Mouse (Mus musculus): ENCODE measurements around the gene Efhd1.

Efhd1 gene

DNA sequence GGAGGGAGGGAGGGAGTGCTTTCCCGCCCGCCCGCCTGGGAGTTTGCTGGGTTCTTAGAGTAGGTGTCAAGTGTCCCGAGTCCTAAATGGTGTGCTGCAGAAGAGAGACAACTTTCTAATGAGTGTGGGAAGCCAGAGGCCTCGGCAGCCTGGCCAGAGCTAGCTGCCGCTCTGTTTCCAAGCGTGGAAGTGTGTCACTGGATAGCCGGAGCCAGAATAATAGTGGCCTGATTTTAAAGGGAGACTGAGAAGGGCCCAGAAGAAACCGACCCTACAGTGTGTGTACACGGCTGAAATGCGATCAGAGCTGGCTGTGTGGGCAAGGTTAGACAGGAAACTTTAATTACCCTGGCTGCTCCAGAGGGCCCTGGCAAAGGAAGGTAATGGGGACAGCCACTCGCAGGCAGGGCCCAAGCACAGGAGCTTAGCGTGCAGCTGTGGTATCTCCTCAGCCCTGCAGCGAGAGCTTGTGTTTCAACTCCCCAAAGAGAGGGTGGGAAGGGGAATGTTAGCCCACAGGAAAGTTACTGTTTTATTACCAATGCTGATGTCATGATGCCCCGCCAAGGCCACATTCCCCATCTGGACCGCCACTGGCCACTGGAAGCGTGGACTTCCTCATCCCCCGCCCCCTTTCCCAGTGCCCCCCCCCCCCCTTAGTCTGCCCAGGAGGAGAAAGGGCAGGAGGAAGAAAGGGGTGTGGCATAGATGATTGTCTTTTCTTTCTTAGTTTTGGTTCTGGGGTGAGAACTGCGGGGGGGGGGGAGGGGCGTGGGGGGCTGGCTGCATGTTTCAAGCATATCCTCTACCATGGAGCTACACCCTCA is 6.7 kb downstream of the Efhd1 start:
- no peak for DNase-seq

DNA sequence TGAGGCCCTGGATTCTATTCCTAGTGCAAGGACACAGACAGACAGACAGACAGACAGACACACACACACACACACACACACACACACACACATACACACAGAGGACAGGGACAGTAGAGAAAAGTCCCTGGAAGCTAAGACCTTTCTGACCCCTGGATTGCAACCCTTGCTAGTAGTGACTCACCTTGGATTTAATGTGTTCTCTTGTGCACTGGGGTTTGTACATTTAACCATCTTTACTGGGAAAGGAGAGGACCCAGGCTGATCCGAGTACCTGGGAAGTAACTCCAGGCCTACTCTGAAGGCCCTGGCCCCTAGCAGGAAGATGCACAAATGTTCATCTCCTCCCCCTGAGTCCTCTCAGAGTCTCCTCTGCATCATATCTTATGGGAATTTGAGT is 7.4 kb downstream of the Efhd1 start:
- DNase-seq = no peak

DNA sequence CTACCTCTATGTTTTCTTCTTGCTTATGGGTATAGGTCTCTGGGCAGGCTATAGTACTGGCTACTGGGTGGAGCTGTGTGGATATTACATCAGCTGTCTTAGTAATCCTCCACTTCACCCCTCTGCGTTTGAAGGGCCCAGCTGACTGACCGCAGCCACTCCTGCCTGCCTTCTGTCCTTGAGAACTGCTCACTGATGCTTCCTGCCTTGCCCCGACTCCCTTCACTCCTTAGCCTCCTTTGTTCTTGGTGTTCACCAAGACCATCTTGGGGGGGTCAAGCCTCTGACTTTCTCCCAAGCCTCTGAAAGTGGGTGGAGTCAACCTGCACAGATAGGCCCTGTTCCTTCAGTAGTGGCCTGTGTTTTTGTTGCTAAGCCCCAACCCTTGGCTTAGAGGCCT is 8.3 kb downstream of the Efhd1 start:
- DNase-seq = no peak

DNA sequence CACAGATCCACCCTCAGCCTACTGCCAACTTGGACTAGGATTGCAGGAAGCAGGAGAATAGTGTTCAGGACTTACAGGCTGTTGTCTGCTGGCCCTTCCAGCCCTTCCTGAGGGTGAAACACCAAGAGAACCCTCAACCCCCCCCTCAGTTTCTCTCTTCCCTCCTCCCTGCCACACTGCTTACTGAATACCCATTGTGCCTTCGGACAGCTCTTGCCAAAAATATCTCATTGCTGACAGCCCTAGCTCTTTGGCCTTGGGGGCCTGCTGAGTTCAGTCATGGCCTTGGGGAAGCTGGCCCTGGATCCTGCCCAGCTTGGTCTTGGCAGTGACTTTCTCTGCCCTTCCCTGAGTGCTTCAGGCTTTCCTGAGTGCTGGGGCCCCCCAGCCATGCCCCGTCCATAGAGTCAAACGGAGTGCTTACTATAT is 9.4 kb downstream of the Efhd1 start:
- peak in 1 of 2 experiments; percentile 38 for DNase-seq

DNA sequence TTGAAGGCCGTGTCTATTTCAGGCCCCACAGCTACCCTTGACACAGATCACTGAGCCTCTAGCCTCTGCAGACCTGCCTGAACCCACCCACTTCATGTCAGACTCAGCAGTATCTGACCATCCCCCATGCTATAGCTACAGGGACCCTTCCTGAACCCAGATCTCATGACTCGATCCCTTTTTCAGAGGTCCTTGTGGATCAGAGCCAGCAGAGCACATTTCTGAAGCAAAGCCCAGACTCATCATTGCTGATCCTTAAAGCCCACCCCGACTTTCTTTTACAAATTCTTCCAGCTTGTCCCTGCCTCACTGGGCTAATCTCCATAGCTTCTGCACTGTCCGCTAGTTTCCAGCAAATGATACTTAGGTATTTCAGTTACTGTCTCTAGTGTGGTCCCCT is 10.0 kb downstream of the Efhd1 start:
- DNase-seq = no peak

DNA sequence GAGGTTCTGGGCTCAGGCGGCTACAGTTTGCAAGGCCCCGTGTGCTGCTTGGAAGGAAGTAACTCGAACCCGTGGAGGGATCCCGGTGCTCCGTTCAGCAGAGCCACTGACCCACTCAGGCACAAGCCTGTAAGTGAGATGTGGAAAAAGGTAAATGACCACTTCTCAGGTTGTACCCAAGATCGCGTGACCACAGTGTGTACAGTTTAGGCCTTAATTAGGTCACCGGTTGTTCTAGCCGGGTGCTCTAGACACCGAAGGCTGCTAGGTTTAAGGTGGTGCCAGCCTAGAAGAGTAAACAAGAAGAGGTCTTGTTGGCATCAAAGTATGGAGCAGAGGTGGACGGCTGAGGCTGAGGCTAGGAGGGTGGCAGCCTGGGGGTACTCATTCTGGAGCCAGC is 11.0 kb downstream of the Efhd1 start:
- DNase-seq = peak; percentile 66 to 76

DNA sequence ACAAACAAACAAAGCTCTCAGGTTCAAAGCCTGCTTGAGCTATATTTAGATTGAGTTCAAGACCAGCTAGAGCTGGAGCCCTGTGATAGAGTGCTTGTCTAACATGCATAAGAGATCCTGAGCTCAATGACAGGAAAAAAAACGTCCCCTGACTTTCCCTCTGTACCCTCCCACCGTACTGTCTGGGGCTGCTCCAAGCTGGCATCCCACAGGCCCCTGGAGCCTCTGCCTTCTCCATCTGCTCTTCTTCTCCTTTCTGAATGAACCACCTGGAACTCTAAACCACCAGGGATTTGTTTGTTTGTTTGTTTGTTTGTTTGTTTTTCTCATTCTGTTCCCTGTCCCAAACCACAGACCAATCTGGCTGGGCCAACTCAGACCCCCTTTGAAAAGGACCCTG is 11.9 kb downstream of the Efhd1 start:
- DNase-seq = no peak

DNA sequence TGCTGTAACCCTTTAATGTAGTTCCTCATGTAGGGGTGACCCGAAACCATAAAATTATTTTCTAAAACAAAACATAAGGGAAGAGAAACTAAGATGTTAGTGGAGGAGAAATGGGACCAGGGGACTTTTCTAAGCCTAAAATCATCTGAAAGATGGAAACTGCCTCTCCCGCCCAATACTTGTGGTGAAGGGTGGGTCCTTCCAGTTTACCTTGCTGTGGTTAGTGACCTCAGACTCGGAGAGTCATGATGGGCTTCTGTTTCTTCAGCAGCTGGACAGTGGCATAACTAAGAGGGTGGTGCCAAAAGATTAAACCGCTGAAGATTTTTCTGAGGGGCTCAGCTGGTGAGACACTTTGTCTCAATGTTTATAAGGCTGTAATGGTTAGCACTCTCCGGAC is 16.1 kb downstream of the Efhd1 start:
- DNase-seq = no peak

DNA sequence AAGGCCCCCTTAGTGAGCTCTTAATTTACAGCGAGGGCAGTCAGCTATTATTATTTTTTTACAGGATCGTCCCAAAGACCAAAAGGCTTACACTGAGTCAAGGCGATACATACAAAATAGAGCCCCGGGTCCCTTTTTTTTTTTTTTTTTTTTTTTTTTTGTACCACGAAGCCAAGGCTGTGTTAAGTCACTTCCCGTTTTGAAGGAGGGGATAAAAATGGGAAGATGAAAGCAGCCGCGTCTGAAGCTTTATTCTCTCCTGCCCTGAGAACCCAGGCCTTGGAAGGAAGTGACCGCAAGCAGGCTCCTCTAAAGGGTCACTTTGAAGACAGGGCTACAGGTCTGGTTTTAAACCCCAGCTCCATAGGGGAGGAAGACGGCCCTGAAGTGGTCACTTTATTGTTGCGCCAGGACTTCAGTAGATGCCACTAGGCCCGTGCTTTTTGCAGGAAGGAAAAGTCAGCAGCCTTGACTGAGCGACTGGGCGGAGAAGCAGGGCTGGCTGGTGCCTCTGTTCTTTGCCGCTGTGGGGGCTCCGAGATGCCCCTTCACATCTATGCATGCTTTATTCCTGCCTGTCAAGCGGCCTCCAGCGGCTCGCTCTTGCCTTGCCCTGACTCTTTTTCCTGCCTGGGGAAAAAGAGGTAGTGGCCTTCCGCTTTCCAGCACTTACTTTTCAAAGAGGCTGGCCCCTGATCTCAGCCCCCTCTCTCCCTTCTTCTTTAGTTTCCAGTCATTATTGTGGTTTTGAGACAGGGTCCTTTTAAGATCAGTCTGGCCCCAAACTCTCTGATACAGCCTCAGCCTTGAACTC is 17.6 kb downstream of the Efhd1 start:
- no peak for DNase-seq

DNA sequence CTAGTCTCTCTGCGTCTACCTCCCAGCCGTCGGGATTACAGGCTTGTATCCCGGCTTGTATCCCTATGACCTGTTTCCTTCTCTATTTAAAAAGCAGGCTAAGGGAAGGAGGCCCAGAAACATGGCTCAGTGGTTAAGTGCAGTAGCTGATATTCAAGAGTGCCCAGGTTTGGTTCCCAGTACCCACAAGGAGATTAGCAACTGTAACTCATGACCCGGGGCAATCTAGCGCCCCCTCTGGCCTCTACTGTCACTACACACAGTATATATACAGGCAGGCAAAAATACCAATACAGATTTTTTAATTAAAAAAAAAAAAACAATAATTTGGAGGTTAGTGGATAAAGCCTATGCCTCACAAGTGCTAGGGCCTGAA is 18.2 kb downstream of the Efhd1 start:
- no peak for DNase-seq

DNA sequence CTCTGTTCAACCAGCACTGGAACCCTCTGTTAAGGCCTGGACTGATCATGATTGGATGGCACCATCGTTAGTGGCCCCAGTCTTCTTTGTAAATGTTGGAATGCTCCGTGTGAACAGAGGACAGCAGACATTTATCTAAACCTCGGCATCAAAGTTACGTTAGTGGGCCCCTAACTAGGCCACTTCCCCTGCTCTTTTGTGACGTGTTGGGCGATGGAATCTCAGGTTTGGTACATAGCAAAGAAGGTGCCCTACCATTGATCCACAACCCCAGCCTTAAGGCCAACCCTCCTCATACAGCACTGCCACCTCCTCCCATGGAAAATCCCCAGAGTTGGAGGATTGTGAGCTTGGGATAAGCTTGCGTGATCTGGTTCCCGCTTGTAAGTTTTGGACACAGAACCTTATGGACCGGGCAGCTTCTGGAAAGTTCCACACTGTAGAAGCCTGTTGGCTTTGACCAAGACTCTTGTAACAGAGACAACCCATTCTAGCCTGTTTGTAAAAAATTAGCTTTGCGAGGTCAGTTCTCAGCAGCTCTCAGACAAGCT is 19.3 kb downstream of the Efhd1 start:
- DNase-seq = peak; percentile 35 to 48

DNA sequence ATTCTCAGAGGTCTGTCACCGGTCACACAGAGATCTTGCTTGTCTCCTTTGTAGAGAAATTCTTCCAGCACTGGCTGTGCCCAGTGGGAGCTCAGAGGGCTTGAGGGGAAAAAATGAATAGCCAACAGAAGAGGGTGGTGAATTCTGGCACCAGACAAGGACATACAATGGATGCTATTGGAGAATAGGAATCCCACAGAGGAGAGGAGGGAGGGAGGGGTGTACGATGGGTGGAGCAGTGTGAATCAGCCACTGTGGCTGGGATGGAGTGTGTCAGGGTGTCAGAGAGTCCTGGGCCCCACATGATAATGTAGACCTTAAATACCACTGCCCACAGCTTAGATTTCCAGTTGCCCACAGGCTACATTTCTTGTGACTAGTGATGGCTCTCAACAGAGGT is 22.9 kb downstream of the Efhd1 start:
- no peak for DNase-seq

DNA sequence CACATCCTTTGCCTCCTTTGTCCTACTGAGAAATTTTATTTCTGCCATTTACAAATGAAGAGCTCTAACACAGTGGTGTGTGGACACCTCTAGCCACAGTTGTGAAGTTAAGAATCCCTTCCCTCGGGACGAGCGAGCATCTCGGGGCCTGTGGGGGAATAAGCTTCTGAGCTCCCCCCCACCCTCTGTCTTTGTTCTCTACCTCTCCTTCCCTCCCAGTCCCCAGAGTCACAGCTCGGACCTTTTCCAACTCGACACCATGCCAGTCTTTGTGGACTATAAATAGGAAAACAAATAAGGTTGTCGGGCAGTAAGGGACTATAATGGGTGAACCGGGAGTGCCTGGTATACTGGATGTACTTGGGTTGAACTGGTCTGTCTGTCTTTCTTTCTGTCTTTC is 27.3 kb downstream of the Efhd1 start:
- DNase-seq = peak; percentile 34 to 43

DNA sequence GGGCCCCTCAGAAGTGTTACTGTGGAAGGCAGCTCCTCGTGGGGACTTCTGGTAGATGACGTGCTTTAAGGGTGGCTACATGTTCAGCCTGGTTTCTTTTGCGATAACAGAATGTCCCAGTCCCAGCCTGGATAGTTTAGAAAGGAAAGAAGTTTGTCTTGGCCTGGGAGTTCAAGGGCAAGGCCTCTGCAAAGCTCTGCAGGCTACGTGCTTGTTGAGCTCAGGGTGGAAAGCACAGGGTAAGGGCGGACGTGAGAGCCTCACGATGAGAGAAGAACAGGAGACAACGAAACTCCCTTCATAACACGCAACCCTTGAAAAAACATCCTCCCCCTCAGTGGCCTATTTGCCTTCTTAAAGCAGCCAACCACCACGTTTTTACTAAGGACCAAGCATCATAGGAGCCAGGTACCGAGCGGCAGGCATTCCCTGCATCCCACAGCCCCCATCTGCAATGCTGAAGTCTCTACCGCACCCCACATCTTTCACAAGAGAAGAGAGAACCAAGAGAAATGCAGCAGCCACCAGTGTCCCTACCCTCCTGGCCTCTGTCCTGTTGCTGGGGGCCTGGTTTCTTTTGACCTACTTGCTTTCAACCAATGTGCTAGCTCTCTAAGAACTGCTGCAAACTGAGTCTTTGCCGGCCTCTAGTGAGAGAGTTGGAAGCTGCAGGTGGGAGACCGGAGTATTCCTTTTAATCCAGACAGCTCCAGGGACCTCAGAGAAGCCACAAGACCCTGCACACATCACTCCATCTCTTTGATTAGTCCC is 28.4 kb downstream of the Efhd1 start:
- DNase-seq = peak; percentile 75 to 76

DNA sequence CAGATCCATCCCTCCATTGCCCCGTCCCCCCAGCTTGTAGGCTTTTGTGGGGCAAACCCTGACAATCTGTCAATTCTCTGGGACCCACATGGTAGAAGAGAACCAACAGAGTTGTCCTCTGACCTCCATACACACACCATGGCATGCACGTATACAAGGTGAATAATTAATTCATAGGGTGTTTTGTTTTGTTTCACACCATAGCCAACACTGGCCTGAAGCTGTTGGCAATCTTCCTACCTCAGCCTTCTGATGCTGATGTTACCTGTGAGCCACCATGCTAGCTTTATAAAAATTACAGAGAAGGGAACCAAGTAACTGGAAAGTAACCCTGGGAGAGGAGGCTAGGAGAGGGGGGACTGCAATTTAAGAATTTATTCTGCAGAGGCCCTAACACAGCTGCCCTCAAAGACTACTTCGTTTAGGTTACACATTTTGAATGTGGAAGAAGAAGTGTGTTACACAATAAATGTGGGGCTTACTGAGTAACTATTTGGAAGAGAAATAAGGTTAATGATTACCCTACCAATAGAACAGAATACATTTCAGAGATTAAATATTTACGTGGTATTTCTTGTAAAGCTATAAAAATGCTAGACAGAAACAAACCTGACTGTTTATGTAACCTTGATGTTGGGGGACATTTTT is 30.0 kb downstream of the Efhd1 start:
- DNase-seq = peak; percentile 50 to 67

DNA sequence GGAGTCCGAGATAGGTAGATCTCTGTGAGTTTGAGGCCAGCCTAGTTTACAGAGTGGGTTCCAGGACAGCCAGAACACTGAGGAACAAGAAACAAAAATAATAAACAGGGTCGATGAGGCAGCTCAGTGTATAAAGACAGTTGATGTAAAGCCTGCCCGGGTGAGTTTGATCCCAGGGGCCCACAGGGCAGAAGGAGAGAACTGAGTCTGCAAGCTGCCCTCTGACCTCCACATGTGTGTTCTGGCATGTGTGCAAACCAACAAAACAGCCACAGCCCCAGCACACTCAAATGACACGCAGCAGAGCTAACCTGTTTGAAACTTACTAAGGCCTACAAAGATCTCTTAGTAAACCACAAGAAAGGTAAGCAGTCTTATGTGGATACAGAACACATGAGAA is 30.8 kb downstream of the Efhd1 start:
- DNase-seq = peak in 1 of 2 experiments; percentile 31

DNA sequence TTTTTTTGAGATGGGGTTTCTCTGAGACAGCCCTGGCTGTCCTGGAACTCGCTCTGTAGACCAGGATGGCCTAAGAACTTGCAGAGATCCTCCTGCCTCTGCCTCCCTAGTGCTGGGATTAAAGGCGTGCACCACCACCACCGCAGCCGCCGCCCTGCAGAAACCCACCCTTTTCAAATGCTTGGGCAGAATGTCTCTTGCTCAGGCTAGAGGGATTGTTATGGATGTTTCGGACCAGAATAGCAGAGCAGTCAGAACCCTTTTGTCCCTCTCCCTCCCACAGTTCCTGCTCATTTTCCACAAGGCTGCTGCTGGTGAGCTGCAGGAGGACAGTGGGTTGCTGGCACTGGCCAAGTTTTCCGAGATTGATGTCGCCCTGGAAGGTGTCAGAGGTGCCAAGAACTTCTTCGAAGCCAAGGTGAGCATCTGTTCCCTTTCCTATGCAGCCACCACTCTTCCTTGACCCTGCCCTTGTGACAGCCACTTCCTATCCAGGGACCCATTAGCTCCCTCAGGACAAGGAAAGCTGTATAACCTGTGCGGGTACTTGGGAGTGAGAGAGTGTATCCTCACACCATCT is 33.3 kb downstream of the Efhd1 start:
- no peak for DNase-seq

DNA sequence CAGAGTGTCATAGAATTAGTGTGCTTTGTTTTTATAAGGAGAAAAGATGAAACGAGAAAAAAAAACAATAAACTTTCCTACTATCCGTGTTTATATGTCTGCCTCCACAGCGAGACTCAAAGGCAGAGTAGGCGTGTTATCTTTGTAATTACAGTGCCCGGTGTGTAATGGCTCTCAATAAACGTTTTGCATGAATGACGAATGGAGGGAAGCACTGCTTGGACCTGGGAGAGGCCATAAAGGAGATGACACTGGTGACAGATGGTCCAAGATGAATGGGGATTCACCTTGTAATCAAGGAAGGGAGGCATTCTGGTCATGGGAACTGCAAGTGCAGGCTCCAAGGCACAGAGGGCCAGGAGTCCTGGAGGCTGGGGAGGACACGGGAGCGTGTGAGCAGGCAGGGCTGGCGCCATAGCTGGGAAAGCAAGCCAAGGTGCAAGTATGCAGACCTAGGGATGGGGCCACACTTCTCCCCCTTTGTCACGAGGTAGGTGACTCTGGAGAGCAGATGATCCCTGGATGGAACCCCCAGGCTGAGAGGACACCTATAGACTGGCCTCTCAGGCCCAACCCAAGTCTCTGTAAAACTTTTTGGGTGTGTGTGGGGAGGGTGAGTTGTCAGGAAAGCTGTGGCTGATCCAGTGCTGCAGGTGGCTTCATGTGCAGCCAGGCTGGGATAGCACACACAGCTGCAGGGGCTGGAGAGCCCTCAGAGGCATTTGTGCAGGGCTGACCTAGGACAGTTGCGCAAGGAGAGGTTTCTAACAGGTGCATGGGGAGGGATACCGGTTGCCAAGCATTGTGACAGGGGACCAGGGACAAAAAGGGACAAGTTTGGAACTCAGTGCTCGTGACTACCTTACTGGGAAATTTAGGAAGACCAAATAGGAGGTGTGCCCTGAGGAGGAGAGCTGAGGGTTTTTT is 36.5 kb downstream of the Efhd1 start:
- no peak for DNase-seq

DNA sequence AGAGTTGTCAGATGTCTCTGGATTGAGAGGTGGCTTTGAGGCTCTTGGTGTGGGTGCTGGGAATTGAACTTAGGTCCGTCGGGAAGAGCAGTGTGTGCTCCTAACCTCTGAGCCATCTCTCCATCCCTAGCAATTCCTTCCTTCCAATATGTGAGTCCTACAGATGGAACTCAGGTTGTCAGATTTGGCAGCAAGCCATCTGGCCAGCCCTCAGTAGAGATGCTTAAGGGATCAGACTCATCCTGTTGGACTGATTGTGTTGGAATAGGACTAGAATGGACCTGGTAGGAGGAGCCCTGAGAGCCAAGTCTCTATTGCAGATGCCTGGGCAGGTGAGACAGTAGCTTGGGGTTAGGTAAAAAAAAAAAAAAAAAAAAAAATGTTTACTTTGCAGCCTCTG is 37.8 kb downstream of the Efhd1 start:
- DNase-seq = no peak

DNA sequence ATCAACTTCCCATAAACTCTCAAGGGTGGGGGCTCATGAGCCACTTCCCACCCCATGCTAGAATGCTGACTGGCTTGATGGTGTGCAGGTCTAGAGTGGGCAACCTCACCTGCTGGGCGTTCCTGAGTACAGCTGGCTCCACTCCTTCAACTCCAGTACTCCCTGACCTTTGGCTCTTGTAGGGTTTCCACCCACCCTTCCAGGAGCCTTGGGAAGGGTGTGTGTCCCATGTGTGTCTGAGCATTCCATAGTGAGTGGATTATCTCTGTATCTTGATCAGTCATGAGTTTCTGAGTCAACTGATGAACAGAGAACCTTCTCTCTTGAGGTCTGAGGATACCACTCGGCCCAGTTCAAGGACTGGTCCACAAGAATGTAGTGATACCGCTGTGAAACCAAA is 44.8 kb downstream of the Efhd1 start:
- no peak for DNase-seq

DNA sequence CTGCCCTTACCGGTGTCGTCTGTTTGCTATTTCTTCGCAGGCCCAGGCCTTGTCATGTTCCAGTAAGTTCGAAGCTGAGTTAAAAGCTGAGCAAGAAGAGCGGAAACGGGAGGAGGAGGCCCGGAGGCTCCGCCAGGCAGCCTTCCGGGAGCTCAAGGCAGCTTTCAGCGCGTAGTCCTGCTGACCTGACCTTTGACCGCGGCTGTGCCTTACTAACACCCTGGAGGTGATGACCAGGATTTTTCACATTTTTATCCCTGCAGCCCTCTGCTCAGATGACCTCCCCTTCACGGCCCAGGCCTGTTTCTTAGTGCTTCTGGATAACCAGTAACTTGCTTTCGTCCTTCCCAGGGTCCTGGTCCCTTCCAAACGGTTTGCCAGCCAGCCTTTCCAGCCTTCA is 45.5 kb downstream of the Efhd1 start:
- peak; percentile 40 to 63 for DNase-seq
